Mouse (Mus musculus) induced T-regulatory cell, adult 2 months (primary cell): Measurements from ENCODE around the gene Kirrel3.
A peak's percentile ranks its signal among the peaks of the same experiment; 100 is the strongest.

Source experiments
- DNase-seq: peaks from one replicate; pipeline ENCODE4 v3.0.0-alpha.2; 2012; ENCODE audit warnings: low read depth

The Kirrel3 gene

DNA sequence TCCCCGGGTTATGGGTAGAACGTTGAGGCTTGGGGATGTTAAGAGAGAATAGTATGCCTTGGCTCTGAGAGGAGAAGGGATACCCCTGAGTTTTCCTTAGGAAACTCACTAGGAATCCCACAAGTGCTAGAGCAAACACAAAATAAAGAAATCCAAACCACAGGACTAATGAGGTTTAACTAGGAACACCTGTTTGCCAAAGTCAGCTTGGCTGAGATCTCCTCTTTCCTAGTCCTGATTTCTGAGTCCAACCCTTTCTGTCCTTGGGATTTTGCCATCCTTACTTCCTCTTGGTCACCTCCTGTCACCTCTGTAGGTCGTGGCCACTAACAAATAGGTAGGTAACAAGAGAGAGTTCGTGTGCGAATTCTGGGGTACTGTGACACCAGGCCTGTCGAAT lies 540.6 kb downstream of the Kirrel3 start:
- no peak for DNase-seq

DNA sequence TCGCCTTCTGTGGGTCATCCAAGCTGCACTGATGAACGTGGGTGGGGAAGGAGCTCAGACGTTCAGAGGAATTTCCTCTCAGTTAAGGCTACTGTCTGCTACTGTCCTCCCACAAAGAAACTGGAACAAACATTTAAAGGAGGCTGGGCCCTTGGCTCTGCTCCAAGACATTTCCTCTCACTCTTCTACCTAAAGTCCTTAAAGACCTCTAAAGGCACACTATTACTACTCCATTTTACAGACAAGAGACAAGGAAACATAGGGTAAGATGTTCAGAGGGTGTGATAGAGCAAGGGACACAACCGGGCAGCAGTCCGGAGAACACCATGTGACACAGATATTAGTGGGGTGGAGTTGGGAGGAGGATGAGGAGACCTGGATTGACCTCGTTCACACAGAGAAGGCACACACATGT lies 541.2 kb downstream of the Kirrel3 start:
- DNase-seq: no peak

DNA sequence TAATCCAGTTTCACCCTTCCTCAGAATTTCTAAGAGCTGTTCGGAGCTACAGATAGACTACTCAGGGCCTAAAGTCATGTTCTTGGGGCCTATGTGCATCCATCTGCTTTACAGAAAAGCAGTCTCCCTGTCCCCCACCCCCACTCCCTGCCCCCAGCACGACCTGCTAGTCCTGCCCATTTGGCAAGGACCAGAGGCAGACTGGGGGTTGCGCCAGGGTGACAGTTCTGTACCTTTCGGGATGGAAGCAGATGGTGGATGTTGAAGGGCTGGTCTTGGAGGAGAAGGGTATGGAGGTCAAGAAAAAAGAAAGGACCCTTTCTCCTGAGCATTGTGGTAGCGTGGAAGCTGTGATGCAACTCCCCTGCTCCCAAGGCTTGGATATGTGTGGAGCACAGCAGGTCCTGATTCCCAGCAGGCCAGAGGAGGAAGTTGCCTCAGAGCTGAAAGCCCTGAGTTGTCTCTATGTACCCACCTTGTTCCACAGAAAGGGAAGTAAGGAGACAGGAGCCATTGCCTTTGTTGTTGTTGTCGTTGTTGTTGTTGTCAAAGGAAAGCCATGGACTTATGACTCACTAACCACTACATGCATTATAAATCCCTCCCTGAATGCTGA lies 541.8 kb downstream of the Kirrel3 start:
- DNase-seq: no peak

DNA sequence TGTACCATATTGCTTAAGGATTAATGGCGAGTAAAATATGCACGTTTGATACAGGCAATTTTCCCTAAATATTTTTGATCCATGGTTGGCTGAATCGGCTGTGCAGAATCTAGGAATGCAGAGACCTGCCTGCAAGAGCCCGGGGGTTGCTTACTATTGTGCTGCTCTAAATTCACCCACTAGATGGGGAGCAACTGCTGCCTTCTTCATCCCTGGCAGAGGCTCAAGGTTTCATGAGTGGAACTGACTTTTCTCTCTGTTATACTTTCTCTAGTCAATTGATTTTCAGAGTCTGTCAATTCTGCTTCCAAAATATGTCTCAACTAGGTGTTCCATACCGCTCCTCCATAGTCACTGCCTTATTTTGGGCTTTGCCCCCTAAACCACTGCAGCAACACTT lies 545.1 kb downstream of the Kirrel3 start:
- peak; percentile 20 for DNase-seq

DNA sequence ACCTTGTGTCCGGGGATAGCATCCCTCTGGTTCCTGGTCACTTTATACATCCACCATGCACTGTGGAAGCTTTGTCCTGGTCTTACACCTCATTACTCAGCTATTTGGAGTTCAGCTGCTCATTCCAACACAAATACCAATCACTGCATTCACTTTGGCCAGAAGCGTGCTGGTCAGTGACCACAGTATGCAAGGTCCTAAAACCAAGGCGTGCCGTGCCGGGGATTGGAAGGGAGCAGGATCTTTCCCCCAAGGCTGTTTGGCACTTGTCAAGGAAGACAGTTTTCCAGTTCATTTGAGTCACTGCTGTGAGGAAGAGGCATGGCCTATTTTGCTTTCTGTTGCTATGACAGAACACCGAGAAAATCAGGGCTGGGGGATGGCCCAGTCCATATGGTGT lies 546.8 kb downstream of the Kirrel3 start:
- no peak for DNase-seq

DNA sequence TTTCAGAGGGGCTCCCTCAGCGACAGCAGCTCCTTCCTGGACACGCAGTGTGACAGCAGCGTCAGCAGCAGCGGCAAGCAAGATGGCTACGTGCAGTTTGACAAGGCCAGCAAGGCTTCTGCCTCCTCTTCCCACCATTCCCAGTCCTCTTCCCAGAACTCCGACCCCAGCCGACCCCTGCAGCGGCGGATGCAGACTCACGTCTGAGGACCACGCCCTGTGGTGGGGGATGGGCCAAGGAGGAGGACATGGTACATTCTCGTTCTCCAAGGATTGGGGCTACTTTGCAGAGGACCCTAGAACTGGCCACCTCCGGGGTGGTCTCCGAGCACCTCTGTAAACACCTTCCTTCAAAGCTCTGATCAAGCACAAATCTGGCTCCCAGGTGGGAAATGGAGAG lies 549.4 kb downstream of the Kirrel3 start:
- DNase-seq: no peak

DNA sequence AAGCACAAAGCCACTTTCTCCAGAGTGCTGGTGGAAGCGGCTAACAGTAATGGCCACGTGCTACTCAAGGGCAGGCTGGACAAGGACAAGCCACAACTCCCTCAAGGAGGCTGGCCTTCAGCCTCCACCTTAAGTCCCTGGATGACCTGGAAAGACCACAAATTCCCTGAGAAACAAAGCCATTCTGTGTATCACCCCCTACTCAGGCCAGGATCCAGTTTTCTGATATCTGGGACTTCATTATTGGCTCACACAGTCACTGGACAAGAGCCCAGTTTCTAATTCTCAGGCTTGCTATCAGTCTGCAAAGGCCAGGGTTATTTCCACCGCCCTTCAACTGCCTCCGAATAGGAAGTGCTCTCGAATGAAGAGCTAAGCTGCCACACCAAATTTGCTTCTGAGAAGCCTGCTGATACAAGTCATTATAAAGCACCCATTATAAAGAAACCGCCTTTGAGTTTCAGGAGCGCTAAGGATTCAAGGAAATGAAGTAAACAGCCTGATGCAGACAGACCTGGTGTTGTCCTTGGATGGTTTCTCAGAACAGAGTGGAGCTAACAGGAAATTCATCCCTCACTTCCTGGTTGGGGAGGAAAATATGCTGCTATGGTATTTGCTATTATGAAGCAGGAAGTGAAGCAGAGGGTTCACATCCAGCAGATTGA lies 553.4 kb downstream of the Kirrel3 start:
- DNase-seq: no peak

DNA sequence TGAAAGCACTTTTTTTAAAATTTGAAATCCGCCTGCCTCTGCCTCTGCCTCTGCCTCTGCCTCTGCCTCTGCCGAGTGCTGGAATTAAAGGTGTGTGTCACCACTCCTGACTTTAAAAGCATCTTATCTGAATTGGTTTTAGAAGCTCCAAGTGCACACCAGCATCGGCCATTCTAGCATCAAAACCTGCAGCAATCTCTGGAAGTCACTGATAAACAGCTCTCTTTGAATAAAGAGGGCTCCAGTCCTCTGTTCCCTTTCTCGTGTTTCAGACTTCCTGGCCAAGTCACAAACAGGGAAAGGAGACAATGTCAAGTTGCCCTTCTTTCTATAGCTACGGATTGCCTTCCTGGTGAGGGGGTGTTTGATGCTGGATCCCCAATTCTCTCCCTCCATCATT lies 554.2 kb downstream of the Kirrel3 start:
- no peak for DNase-seq

DNA sequence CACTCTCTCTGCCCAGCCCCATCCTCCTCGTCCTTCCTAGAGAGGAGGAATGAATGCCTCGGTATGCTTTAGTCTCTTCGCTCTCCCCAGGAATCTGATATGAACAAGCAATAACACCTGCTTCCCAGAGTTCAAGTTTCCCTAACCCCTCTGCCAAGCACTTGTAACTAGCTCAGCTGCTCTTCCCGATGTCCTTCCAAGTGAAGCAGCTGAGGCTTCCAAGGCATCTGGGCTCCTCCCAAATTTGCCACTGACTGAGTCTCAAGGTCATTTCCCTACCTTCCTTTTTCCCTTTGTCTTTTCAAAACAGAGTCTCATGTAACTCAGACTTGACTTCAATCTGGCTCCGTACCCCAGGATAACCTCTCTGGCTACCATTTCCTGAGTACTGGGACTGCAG lies 555.8 kb downstream of the Kirrel3 start:
- DNase-seq: no peak

DNA sequence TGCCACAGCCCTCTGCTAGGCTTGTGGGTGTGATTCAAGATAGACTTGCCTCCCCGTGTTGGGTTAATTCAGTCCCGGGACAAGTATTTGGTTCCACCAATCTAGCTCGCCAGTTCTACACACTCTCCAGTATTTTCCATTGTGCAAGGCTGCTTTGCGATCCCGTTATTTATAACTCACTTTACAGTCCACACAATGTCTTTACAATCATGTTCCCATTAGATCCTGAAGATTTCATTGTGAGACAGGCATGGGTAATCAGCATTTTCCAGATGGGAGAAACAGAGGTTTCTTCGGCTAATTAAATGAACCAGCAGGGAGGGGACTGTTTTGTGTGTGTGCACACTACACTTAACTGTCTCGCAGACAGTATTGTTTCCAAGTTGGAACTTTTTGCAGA lies 557.9 kb downstream of the Kirrel3 start:
- no peak for DNase-seq

DNA sequence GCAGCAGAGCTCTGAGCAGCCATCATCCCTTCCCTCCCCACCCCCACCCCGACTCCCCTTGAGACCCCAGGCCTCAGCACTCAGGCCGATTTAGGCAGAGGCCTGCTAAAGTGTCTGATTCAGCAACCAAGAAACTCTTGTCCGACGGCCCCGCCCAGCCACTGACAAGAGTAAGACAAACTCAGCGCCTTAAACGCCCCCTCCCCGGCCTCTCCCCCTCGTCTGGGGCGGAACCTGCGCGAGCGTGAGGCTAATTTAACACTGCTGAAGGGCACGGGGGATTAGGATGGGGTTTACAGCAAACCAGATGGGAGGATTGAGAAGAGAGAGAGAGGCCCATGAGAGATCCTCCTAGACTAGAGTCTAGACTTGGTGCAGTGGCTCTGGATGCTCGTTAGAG lies 558.8 kb downstream of the Kirrel3 start:
- DNase-seq: no peak

DNA sequence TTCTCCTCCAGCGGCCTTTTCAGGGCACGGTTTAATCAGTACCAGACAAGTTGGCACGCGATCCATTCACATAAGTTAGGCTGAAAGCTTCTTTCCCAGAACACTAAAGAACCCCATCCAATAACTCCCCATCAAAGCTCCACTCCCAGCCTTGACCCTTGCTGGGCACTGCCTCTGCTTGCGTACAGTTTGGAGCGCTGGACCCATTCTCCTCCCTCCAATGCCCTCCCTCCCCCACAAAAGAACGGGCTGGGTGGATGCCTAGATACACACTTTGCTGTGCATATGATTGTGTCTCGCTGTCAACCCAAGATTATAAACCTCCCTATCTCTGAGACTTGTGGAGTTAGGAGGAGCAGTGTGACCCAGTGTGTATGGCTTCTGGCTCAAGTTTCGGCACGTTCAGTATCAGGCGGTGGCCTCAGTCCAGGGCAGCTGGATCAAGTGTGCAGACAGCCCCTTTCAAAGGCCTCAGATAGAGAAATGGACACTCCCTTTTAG lies 559.4 kb downstream of the Kirrel3 start:
- DNase-seq: no peak

DNA sequence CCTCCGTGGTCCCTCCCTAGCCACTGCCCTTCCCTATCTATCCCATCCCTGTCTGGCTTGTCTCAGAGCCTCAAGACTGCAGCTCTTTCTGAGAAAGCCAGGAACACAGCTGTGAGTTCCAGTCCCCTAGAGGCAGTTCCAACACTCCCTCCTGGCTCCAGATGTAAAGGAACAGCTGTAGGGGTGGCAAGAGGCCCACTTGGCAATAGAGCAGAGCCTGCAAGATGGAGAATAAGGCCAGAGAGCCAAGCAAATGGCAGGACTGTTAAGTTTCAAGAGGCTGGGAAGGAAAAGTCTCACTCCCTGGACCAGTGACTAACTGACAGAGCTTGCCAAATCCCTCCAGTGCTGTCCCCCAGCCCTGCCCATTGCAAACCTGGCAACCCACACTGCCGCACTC lies 560.1 kb downstream of the Kirrel3 start:
- DNase-seq: no peak

DNA sequence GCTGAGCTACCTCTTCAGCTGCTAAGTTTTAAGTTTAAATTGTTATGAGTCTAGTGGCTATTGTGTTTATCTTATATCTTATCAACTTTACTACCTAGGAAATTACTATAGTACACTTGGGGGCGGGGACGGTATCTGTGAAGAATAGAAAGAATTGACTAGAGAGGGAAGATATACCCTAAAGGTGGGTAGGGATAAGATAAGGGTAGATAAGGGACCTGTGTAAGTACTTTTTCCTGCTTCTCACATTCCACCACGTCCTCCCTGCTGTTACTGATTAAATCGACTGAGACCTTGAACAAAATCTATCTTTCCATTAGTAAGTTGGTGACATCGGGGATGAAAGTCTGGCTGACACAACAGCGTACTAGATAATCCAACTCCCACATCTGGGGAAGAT lies 562.8 kb downstream of the Kirrel3 start:
- no peak for DNase-seq

DNA sequence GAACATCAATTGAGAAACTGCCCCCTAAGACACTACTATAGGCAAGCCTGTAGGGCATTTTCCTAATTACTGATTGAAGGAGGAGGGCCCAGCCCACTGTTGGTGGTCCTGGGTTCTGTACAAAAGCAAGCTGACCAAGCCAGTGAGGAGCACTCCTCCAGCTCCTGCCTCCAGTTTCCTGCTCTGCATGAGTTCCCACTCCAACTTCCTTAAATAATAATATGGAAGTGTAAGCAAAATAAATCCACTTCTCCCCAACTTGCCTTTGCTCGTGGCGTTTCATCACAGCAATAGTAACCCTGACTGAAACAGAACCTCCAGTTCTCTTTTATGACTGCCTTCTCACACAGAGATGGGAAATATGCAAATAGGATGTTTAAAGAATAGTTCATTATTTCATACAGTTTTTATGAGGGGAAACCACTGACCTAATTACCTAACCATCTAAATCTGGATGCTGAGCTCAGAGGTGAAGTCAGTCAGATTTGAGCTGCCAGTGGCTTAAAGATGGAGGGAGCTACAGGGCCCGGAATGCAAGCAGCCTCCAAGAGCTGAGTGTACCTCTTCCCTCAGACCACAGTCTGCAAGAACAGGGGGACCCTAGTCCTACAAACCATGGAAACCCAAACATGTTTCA lies 564.3 kb downstream of the Kirrel3 start:
- no peak for DNase-seq

DNA sequence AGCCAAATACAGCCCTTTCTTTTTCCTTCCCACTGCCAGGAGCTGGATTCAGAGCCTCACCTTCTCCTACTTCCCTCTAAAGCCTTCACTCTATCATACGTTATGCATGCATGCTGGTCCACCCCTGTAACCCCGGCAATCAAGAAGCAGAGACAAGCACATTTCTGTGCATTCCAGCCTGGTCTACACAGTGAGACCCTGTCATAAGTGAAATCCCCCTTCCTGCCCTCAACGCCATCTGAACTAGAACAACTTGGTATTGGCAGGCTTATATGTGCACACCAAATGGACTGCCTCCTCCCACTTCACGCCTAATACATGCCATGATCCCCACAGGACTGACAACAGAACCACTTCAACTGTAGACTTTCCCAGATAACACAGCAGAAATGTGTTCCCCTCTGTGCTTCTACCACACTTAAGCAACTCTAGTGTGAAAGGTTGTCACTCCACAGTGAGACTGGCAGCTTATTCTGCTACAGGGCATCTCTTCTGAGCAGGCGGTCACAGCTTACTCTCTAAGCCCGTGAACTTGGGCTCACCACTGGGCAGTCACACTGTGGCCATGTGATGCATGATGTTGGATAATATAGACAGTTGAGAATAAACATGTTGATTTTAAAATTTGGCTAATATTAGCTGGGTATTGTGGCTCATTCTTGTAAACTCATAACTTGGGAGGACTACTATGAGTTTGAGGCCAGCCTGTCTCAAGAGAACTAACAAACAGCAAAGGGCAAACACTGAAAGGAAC lies 565.2 kb downstream of the Kirrel3 start:
- DNase-seq: no peak

DNA sequence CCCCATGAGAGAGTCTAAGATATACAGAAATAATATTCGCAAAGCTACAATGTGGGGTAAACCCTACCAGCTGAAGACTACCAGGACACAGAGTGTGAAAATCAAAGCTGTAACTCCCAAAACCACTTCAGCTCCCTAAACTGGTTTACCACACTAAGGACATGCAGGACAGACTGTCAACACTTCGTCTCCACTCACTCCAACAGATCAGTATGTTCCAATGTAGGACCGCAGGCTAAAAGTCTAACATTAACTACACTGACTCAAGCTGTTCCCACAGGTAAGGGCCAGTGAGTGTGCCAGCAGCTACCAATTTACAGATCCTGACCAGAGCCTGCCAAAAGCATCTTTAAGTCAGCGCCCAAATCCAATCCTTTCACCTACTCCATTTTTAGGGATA lies 566.0 kb downstream of the Kirrel3 start:
- no peak for DNase-seq

DNA sequence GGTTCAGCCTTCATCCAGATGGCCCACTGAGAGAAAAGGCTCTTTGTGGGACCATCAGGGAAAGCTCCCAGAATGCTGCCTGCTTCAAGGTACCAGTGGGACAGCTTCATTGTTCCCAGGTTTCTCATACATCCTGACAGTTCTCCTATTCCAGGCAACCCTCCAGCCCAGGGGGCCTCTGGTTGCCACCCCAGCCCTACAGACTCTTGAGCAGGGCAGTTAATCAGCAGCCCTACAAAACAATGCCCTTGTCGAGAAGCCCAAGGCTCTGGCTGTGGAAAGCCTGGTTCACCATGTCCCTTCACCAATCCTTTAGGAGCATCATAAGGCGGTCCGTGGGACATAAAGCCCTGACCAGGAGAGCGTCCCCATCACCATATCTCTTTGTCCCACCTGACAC lies 567.0 kb downstream of the Kirrel3 start:
- DNase-seq: no peak

DNA sequence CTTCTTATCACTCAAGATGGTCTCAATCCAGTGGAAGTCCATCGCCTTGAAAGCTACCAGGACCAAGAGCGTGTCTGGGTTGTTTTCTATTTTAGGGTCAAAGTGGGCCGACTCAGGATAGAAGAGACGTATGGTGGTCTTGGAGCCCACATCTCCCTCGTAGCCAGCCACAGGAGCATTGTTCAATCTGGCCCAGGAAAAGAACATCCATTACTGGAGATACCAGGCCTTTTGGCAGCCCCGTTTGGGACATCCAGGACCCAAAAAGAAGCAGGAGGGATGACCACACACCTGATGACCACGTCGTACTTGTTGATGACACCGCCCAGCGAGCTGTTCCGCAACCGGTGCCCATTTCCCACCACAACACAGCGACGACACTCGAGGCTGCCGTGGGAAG lies 567.4 kb downstream of the Kirrel3 start:
- DNase-seq: no peak

DNA sequence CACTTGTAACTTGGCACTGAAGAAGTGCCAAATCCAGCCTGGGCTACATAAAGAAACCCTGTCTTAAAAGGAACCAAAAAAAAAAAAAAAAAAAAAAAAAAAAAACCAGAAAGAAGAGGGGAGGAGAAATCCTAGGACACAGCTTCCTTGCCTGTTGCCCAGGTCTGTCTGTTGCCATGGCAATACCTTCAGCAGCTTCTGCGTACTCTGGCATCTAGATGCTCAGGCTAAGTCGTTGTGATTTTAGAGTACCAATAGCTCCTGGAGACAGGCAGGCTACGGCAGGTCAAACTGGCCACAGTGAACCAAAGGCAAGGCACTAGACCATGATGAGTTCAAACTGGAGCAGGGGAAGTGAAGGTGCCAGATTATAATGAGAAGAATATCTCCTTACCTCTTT lies 568.0 kb downstream of the Kirrel3 start:
- no peak for DNase-seq

DNA sequence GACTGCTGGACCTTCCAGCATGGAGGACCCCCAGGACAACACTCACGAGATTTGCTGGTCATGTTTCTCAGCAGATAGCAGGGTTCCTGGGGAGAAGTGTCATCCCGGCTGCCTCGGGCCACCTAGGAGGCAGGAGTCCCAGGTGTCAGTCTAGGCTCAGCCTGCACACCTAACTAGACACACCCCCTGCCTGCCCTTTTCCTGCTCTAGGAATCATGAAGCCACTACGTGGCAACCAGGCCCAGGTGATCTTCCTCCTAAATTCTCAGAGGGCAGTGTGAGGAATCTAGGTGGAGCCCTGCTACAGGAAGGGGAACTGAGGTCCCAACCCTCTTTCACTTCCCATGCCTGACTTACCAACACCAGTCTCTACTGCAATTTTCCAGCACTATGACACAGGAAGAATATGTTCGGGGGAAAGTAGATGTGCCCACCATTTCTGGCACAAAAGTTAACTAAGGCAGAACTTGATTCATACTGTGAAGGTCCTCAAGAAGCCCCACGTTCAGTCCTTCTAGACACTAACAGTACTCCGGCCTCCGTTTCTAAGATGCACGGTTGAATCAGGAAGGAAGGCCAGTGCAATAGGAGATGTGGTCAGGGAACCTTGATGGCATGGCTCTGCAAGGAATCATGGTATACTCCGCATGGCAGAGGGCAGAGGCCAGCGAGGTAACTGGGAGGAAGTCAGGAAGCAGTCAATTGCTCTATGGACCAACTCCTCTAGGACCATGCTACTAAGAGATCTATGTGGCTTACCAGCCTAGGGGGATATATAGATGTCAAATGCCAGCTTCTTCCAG lies 570.0 kb downstream of the Kirrel3 start:
- DNase-seq: no peak

DNA sequence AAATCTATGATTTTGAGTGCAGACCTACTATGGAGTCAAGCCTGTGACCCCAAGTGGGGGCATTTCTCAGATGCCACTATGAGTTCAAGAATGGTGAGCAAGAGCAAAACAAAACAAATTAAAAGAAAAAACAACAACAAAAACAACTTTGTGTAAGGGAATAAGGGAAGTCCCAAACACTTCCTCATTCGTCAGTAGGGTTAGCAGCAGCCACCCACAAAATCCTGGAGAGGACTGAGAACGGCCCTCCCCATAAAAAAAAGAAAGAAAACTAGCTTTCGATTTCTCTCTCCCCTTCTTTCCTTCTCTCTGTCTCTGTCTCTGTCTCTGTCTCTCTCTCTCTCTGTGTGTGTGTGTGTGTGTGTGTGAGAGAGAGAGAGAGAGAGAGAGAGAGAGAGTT lies 570.9 kb downstream of the Kirrel3 start:
- peak; percentile 17 for DNase-seq
